Comparison of ENCODE assay signal across 25 mouse cellular contexts in the genomic region with DNA sequence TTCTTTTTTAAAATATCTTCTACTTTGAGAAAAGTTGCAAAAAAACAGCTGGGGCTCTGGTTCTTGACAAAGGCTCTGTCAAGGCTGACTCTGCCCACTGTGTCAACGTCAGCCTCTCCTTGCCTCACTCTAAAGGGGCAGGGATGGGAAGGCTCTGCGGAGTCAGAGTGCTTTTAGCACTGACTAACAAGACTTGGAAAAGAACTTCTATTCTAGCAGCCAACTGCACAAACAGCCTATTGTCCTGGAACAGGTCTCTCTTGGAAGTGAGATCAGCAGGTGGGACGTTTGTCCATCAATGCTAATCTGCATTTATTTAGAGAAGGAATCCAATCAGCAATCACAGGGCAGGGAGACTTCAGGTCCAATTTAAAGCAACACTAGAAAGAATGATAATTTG.
"Had no signal": no experiment of that assay in that cellular context is flagged by ENCODE, and none has a peak within 500 bp of the region (broad histone marks: within the 10 kb centered on the region; RNA-seq: fewer than 3 reads in every experiment).

No protein-coding gene starts in this region.

- DNase-seq: kidney, postnatal 14 days; kidney, postnatal 4 days; layer of hippocampus, adult 9-11 months; liver; lung, adult 18-20 months; lung, postnatal 10 days; lung, postnatal 36 days; retina, postnatal 1 day; right cerebral cortex, postnatal 25 days; spleen, adult 18-20 months; thymus, adult 18-20 months; thymus, postnatal 36 days had no signal

- H3K4me3 ChIP-seq: layer of hippocampus, adult 2 months; limb, embryonic 10.5 days; limb, embryonic 13.5 days; liver, embryonic 12.5 days; liver, embryonic 15.5 days; lung, embryonic 15.5 days; megakaryocyte, embryonic 14.5 days; midbrain, embryonic 10.5 days; midbrain, embryonic 13.5 days; myocyte; neural tube, embryonic 13.5 days; stomach, embryonic 15.5 days had no signal

- H3K27ac ChIP-seq: layer of hippocampus, adult 2 months; limb, embryonic 10.5 days; limb, embryonic 13.5 days; liver, embryonic 12.5 days; liver, embryonic 15.5 days; lung, embryonic 15.5 days; midbrain, embryonic 10.5 days; midbrain, embryonic 13.5 days; neural tube, embryonic 13.5 days; stomach, embryonic 15.5 days had no signal

- H3K27me3 ChIP-seq: limb, embryonic 13.5 days; liver, embryonic 12.5 days; liver, embryonic 15.5 days; lung, embryonic 15.5 days; megakaryocyte, embryonic 14.5 days; midbrain, embryonic 13.5 days; neural tube, embryonic 13.5 days; stomach, embryonic 15.5 days had no signal

- H3K4me2 ChIP-seq: limb, embryonic 13.5 days; liver, embryonic 12.5 days; liver, embryonic 15.5 days; lung, embryonic 15.5 days; midbrain, embryonic 13.5 days; neural tube, embryonic 13.5 days; stomach, embryonic 15.5 days had no signal

- H3K9ac ChIP-seq: limb, embryonic 13.5 days; liver, embryonic 12.5 days; liver, embryonic 15.5 days; lung, embryonic 15.5 days; midbrain, embryonic 13.5 days; neural tube, embryonic 13.5 days; stomach, embryonic 15.5 days had no signal

- H3K9me3 ChIP-seq: limb, embryonic 10.5 days; limb, embryonic 13.5 days; liver, embryonic 12.5 days; liver, embryonic 15.5 days; lung, embryonic 15.5 days; megakaryocyte, embryonic 14.5 days; midbrain, embryonic 10.5 days; midbrain, embryonic 13.5 days; neural tube, embryonic 13.5 days; stomach, embryonic 15.5 days had no signal

- ATAC-seq: liver, embryonic 12.5 days; midbrain, embryonic 13.5 days; midbrain, embryonic 16.5 days had no signal

- H3K4me1 ChIP-seq: limb, embryonic 10.5 days; limb, embryonic 13.5 days; liver, embryonic 15.5 days; lung, embryonic 15.5 days; megakaryocyte, embryonic 14.5 days; midbrain, embryonic 10.5 days; midbrain, embryonic 13.5 days; neural tube, embryonic 13.5 days; stomach, embryonic 15.5 days had no signal
